Mouse (Mus musculus): ENCODE measurements around the gene Mif. TPM values are rescaled to one million over a fixed set of nuclear protein-coding genes. Genes with fewer than 3 reads are reported as not detected.
"Not testable (repeated sequence)": the region's sequence is repeated elsewhere in the genome, so short reads cannot be mapped to it uniquely, and the experiment has no call there.

Gene Mif
- polyA plus RNA-seq, 1 experiment from 2014 or later = 1,291 TPM

- Histone ChIP-seq H3K9ac (ENCODE audit: low read depth, low read length) (no peak overlapping the region), H3K27ac (replicated peaks; ENCODE audit: low read depth, low read length) (no peak overlapping the region), H3K4me3 (ENCODE audit: low read depth, low read length) (no peak overlapping the region), H3K27me3 (replicated peaks; ENCODE audit: control insufficient read depth, insufficient read depth, low read length) (no peaks in the 10 kb centered on the region), H3K9me3 (ENCODE audit: control insufficient read depth, low read length) (no peaks in the 10 kb centered on the region), H3K4me2 (ENCODE audit: low read depth, low read length) (no peak overlapping the region), H3K4me1 (ENCODE audit: control insufficient read depth, insufficient read depth, low read length) (0 out of 2 replicates have a peak, but pooled peaks cover 5% of the 10 kb centered on the region), H3K36me3 (ENCODE audit: control insufficient read depth, insufficient read depth, low read length) (peaks cover 11% of the 10 kb centered on the region)
- WGBS = 95% methylated on average over 12 of the region's 12 CpGs
- no peak for DNase-seq (ENCODE audit: low spot score)
- no peak for ATAC-seq (ENCODE audit: low read depth)
These were observed 7.4 kb downstream of the Mif start for GRCm38 (mm10) chr10:75852539-75853125.

- H3K4me3 ChIP-seq (ENCODE audit: low read depth, low read length) = no peak overlapping the region
- no peak overlapping the region for H3K27ac ChIP-seq (replicated peaks; ENCODE audit: low read depth, low read length)
- 40% methylated on average over 3 of the region's 3 CpGs for WGBS
- no peak for DNase-seq (ENCODE audit: low spot score)
- no peaks in the 10 kb centered on the region for H3K27me3 ChIP-seq (replicated peaks; ENCODE audit: control insufficient read depth, insufficient read depth, low read length)
- H3K36me3 ChIP-seq (ENCODE audit: control insufficient read depth, insufficient read depth, low read length) = 0 out of 2 replicates have a peak, but pooled peaks cover 1% of the 10 kb centered on the region
- ATAC-seq (ENCODE audit: low read depth) = no peak
- no peak overlapping the region for H3K4me2 ChIP-seq (ENCODE audit: low read depth, low read length)
- no peaks in the 10 kb centered on the region for H3K9me3 ChIP-seq (ENCODE audit: control insufficient read depth, low read length)
- H3K9ac ChIP-seq (ENCODE audit: low read depth, low read length) = no peak overlapping the region
- H3K4me1 ChIP-seq (ENCODE audit: control insufficient read depth, insufficient read depth, low read length) = 0 out of 2 replicates have a peak, but pooled peaks cover 5% of the 10 kb centered on the region
These were observed 8.4 kb downstream of the Mif start for GRCm38 (mm10) chr10:75851681-75852080.

- no peak for DNase-seq (ENCODE audit: low spot score)
- H3K9me3 ChIP-seq (ENCODE audit: control insufficient read depth, low read length) = no peaks in the 10 kb centered on the region
- H3K4me2 ChIP-seq (ENCODE audit: low read depth, low read length) = no peak overlapping the region
- no peaks in the 10 kb centered on the region for H3K27me3 ChIP-seq (replicated peaks; ENCODE audit: control insufficient read depth, insufficient read depth, low read length)
- H3K9ac ChIP-seq (ENCODE audit: low read depth, low read length) = 0 out of 2 replicates have a peak overlapping the region, but pooled peaks have one; percentile 5
- no peak for ATAC-seq (ENCODE audit: low read depth)
- 0 out of 2 replicates have a peak, but pooled peaks cover 5% of the 10 kb centered on the region for H3K4me1 ChIP-seq (ENCODE audit: control insufficient read depth, insufficient read depth, low read length)
- H3K36me3 ChIP-seq (ENCODE audit: control insufficient read depth, insufficient read depth, low read length) = no peaks in the 10 kb centered on the region
- H3K27ac ChIP-seq (replicated peaks; ENCODE audit: low read depth, low read length) = peak overlapping the region; percentile 4; the same call in 1 of the 2 replicates
- 7% methylated on average over 6 of the region's 6 CpGs for WGBS
- H3K4me3 ChIP-seq (ENCODE audit: low read depth, low read length) = no peak overlapping the region
These were observed 9.0 kb downstream of the Mif start for GRCm38 (mm10) chr10:75851076-75851475.

GRCm38 (mm10) chr10:75848382-75848781 lies 11.7 kb downstream of the Mif start:
- Histone ChIP-seq H3K4me3 (ENCODE audit: low read depth, low read length) (no peak overlapping the region), H3K9ac (ENCODE audit: low read depth, low read length) (no peak overlapping the region), H3K9me3 (ENCODE audit: control insufficient read depth, low read length) (no peaks in the 10 kb centered on the region), H3K27me3 (replicated peaks; ENCODE audit: control insufficient read depth, insufficient read depth, low read length) (no peaks in the 10 kb centered on the region), H3K36me3 (ENCODE audit: control insufficient read depth, insufficient read depth, low read length) (no peaks in the 10 kb centered on the region), H3K4me1 (ENCODE audit: control insufficient read depth, insufficient read depth, low read length) (0 out of 2 replicates have a peak, but pooled peaks cover 5% of the 10 kb centered on the region), H3K27ac (replicated peaks; ENCODE audit: low read depth, low read length) (no peak overlapping the region), H3K4me2 (ENCODE audit: low read depth, low read length) (no peak overlapping the region)
- ATAC-seq (ENCODE audit: low read depth) (no peak), DNase-seq (ENCODE audit: low spot score) (no peak)
- WGBS = 22% methylated on average over 3 of the region's 3 CpGs

GRCm38 (mm10) chr10:75845306-75845930 lies 14.6 kb downstream of the Mif start:
- H3K4me1 ChIP-seq (ENCODE audit: control insufficient read depth, insufficient read depth, low read length) = no peaks in the 10 kb centered on the region
- H3K27me3 ChIP-seq (replicated peaks; ENCODE audit: control insufficient read depth, insufficient read depth, low read length) = no peaks in the 10 kb centered on the region
- no peak overlapping the region for H3K27ac ChIP-seq (replicated peaks; ENCODE audit: low read depth, low read length)
- DNase-seq (ENCODE audit: low spot score) (no peak), ATAC-seq (ENCODE audit: low read depth) (no peak)
- 82% methylated on average over 6 of the region's 6 CpGs for WGBS
- no peak overlapping the region for H3K9ac ChIP-seq (ENCODE audit: low read depth, low read length)
- H3K9me3 ChIP-seq (ENCODE audit: control insufficient read depth, low read length) = no peaks in the 10 kb centered on the region
- H3K36me3 ChIP-seq (ENCODE audit: control insufficient read depth, insufficient read depth, low read length) = no peaks in the 10 kb centered on the region
- no peak overlapping the region for H3K4me2 ChIP-seq (ENCODE audit: low read depth, low read length)
- no peak overlapping the region for H3K4me3 ChIP-seq (ENCODE audit: low read depth, low read length)

- H3K36me3 ChIP-seq (ENCODE audit: control insufficient read depth, insufficient read depth, low read length) = no peaks in the 10 kb centered on the region
- H3K4me1 ChIP-seq (ENCODE audit: control insufficient read depth, insufficient read depth, low read length) = no peaks in the 10 kb centered on the region
- 57% methylated on average over 1 of the region's 1 CpGs for WGBS
- DNase-seq (ENCODE audit: low spot score) (no peak), ATAC-seq (ENCODE audit: low read depth) (no peak)
- no peak overlapping the region for H3K9ac ChIP-seq (ENCODE audit: low read depth, low read length)
- H3K4me2 ChIP-seq (ENCODE audit: low read depth, low read length) = no peak overlapping the region
- no peak overlapping the region for H3K4me3 ChIP-seq (ENCODE audit: low read depth, low read length)
- H3K27me3 ChIP-seq (replicated peaks; ENCODE audit: control insufficient read depth, insufficient read depth, low read length) = no peaks in the 10 kb centered on the region
- H3K9me3 ChIP-seq (ENCODE audit: control insufficient read depth, low read length) = no peaks in the 10 kb centered on the region
- no peak overlapping the region for H3K27ac ChIP-seq (replicated peaks; ENCODE audit: low read depth, low read length)
These were observed 15.2 kb downstream of the Mif start for GRCm38 (mm10) chr10:75844800-75845199.

GRCm38 (mm10) chr10:75843898-75844297 lies 16.1 kb downstream of the Mif start:
- not testable (repeated sequence) for H3K4me3 ChIP-seq (ENCODE audit: low read depth, low read length); H3K36me3 ChIP-seq (ENCODE audit: control insufficient read depth, insufficient read depth, low read length); ATAC-seq (ENCODE audit: low read depth); H3K27ac ChIP-seq (replicated peaks; ENCODE audit: low read depth, low read length); H3K27me3 ChIP-seq (replicated peaks; ENCODE audit: control insufficient read depth, insufficient read depth, low read length); H3K9ac ChIP-seq (ENCODE audit: low read depth, low read length); DNase-seq (ENCODE audit: low spot score); H3K4me1 ChIP-seq (ENCODE audit: control insufficient read depth, insufficient read depth, low read length); H3K4me2 ChIP-seq (ENCODE audit: low read depth, low read length); H3K9me3 ChIP-seq (ENCODE audit: control insufficient read depth, low read length)
- 76% methylated on average over 6 of the region's 6 CpGs for WGBS

- no peak overlapping the region for H3K27ac ChIP-seq (replicated peaks; ENCODE audit: low read depth, low read length)
- ATAC-seq (ENCODE audit: low read depth) (no peak), DNase-seq (ENCODE audit: low spot score) (no peak)
- H3K4me2 ChIP-seq (ENCODE audit: low read depth, low read length) = no peak overlapping the region
- H3K36me3 ChIP-seq (ENCODE audit: control insufficient read depth, insufficient read depth, low read length) = no peaks in the 10 kb centered on the region
- no peaks in the 10 kb centered on the region for H3K9me3 ChIP-seq (ENCODE audit: control insufficient read depth, low read length)
- WGBS = 84% methylated on average over 10 of the region's 10 CpGs
- H3K4me1 ChIP-seq (ENCODE audit: control insufficient read depth, insufficient read depth, low read length) = peaks cover 28% of the 10 kb centered on the region
- H3K9ac ChIP-seq (ENCODE audit: low read depth, low read length) = no peak overlapping the region
- no peak overlapping the region for H3K4me3 ChIP-seq (ENCODE audit: low read depth, low read length)
- H3K27me3 ChIP-seq (replicated peaks; ENCODE audit: control insufficient read depth, insufficient read depth, low read length) = peaks cover 7% of the 10 kb centered on the region; the same call in 1 of the 2 replicates
These were observed 20.9 kb downstream of the Mif start for GRCm38 (mm10) chr10:75839092-75839491.

Measured in embryonic facial prominence, embryonic 14.5 days (tissue).